Mouse (Mus musculus): ENCODE measurements around the gene Plekhm2. TPM values are rescaled to one million over a fixed set of nuclear protein-coding genes. Genes with fewer than 3 reads are reported as not detected.
A peak's percentile ranks its signal among the peaks of the same experiment; 100 is the strongest.

The Plekhm2 gene
- total RNA-seq, 2 experiments from 2014 or later: 90.7 to 91.7 TPM

- intact Hi-C loops (cut with DNase I): loop anchor here (2.0 kb wide), 1 partner anchor 231 kb away; no protein-coding TSS in a partner anchor
- DNase-seq (ENCODE audit: low spot score in 2 of 2): no peak
These were observed 46.7 kb downstream of the Plekhm2 start for GRCm38 (mm10) chr4:141617863-141618564.

DNA sequence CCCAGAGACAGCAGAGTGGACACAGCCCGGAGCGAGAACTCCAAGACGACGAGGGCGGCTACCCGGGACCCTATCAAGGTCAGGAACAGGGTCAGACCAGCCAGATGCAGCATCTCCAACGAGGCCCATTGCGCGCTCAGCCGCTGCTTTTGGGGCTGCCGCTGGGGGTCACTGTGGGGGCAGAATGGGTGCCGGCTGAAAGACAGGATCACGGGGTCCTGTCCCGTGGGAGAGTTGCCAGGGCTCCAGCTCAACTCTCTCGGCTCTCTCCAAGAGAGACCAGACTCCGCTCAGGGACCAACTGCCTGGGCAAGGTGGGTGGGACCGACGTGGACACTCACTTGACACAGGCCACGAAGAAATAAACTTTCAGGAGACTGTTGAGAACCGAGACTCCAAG, 47.4 kb downstream of the Plekhm2 start:
- DNase-seq (ENCODE audit: low spot score in 2 of 2): peak in 1 of 2 experiments; percentile 38
- intact Hi-C loops (cut with DNase I): loop anchor here (2.0 kb wide), 1 partner anchor 232 kb away; no protein-coding TSS in a partner anchor

GRCm38 (mm10) chr4:141616811-141617210, 47.9 kb downstream of the Plekhm2 start:
- intact Hi-C loops (cut with DNase I): loop anchor here (2.0 kb wide), 1 partner anchor 232 kb away; no protein-coding TSS in a partner anchor
- no peak for DNase-seq (ENCODE audit: low spot score in 2 of 2)

DNA sequence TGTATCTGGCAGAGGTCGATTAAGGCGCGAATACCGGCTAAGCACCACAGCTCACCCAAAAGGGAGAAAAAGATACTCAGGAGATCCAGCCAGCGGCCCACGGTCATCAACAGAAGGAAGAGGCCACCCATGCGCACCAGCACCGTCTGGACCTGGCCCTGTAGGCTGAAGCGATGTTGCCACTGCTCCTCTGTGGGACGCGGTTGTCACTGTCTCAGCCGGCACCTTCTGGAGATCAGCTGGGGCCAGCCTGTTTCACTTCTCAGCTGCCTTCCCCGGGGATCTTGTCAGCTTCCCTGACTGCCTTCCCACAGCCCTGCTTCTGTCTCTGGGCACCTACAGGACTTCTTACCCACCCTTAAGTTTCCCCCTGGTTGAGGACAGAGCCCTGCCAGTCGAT, 49.8 kb downstream of the Plekhm2 start:
- intact Hi-C loops (cut with DNase I): no loop called here
- DNase-seq (ENCODE audit: low spot score in 2 of 2): no peak

DNA sequence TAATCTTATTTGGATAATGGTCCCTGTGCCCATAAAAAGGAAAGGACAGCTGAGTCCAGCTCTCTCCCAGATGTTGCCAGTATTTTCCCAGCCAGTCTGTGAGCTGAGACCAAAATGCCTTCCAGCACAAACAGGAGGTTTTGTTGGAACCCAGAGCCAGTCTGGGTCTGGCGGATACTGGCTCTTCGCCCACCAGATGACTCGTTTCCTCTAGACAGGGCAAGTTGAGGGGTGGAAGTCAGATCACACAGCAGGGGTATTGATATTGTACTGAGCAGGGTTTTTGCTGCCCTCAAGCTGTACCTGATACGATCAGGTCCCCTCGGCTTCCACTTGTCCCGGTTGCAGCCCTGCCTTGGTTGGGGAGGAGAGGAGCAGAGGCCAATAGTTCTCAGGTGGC, 55.2 kb downstream of the Plekhm2 start:
- DNase-seq (ENCODE audit: low spot score in 2 of 2): no peak

DNA sequence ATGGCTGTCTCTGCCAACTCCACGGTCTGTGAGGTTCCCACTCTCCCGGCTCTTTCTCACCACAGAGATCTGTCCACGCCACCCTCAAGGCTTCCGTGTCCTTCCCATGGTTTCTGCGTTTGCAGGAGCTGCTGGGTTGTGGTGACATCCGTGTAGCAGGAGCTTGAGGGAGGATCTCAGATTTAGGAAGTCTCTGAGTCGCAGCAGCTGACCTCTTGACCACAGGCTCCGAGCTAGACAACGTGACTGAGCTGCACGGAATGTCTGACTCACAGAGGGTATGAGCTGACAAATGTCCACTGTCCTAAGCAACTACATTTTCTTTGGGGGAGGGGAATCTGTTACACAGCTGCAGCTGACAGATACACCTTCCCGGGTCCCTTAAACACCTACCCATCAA, 58.8 kb downstream of the Plekhm2 start, which contains the start of gene Fblim1:
TSS of gene Fblim1 (minus strand) at position 236 of the 400 bp plus-strand sequence.
- no peak for DNase-seq (ENCODE audit: low spot score in 2 of 2)
- intact Hi-C loops (cut with DNase I): no loop called here

More for the DNA sequence above, 55.2 kb downstream of the Plekhm2 start:
- intact Hi-C loops (cut with DNase I): no loop called here

GRCm38 (mm10) chr4:141605421-141605820, 59.3 kb downstream of the Plekhm2 start:
- intact Hi-C loops (cut with DNase I): no loop called here
- DNase-seq (ENCODE audit: low spot score in 2 of 2): no peak

- intact Hi-C loops (cut with DNase I): no loop called here
- DNase-seq (ENCODE audit: low spot score in 2 of 2): no peak
These were observed 60.2 kb downstream of the Plekhm2 start for GRCm38 (mm10) chr4:141604493-141604892.

DNA sequence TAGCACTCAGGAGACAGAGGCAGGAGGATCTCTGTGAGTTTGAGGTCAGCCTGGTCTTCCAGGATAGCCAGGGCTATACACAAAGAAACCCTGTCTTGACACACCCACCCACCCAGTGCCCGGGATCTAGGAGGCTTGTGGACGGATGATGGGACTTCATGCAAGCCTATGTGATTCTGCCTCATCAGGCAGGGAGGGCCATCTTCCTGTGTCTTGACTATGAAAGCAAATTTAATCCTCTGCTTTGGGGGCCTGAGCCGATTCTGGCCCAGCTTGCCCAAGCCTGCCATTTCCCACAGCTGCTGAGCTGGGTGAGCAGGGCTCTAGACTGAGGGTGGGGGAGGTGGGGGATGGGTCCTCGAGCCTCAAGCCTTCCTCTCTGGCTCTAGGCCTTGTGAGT, 60.8 kb downstream of the Plekhm2 start:
- intact Hi-C loops (cut with DNase I): no loop called here
- no peak for DNase-seq (ENCODE audit: low spot score in 2 of 2)

DNA sequence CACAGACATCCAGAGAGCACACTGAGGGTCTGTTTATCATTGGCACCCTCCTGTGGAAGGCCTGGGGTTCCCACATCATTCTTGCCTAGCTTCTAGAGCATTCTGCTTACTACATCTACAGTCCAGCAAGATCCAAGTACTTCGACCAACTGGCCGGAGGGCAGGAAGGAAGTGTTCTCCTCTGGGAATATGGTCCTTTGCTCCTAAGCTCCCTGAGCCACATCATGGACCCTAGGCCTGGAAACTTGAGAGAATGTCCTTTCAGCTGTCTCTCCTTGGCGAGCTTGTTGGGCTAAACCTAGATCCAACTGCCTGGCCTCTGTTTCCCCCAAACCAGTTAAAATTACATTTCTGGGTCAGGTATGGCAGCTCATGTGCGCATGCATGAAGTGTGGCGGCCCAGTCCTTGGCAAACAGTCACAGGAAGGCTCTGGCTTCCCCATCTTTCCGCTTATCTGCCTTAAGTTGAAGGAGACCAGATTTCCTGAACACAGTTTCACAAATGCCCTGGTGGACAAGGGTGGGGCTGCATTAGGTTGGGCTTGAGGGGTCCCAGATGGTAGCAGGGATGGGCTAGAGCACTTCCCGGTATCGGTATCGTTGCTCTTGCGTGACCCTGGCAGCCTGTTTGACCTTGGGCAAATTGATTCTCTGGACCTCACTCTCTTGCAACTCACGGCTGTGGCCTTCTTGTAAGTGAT, 62.0 kb downstream of the Plekhm2 start:
- no peak for DNase-seq (ENCODE audit: low spot score in 2 of 2)
- intact Hi-C loops (cut with DNase I): no loop called here

GRCm38 (mm10) chr4:141601148-141601862, 63.4 kb downstream of the Plekhm2 start:
- no peak for DNase-seq (ENCODE audit: low spot score in 2 of 2)
- intact Hi-C loops (cut with DNase I): no loop called here

DNA sequence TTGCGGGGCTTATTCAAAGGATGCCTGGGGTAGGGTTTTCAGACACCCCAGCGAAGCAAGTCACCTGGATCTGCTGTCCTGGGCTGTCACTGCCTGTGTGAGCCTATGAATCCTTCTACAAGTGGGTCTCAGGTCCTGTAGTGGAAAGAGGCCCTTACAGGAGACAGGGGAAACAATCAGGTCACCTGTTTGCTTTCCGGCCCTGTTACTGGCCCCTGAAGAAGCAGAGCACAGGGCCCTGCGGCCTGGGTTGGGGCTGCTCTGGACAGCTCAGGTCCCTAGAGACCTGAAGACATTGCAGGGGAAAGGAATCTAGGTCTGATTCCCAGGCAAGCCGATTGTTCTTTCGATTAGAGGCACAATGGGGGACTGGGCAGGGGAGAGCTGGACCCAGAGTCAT, 64.3 kb downstream of the Plekhm2 start:
- intact Hi-C loops (cut with DNase I): no loop called here
- DNase-seq (ENCODE audit: low spot score in 2 of 2): no peak

DNA sequence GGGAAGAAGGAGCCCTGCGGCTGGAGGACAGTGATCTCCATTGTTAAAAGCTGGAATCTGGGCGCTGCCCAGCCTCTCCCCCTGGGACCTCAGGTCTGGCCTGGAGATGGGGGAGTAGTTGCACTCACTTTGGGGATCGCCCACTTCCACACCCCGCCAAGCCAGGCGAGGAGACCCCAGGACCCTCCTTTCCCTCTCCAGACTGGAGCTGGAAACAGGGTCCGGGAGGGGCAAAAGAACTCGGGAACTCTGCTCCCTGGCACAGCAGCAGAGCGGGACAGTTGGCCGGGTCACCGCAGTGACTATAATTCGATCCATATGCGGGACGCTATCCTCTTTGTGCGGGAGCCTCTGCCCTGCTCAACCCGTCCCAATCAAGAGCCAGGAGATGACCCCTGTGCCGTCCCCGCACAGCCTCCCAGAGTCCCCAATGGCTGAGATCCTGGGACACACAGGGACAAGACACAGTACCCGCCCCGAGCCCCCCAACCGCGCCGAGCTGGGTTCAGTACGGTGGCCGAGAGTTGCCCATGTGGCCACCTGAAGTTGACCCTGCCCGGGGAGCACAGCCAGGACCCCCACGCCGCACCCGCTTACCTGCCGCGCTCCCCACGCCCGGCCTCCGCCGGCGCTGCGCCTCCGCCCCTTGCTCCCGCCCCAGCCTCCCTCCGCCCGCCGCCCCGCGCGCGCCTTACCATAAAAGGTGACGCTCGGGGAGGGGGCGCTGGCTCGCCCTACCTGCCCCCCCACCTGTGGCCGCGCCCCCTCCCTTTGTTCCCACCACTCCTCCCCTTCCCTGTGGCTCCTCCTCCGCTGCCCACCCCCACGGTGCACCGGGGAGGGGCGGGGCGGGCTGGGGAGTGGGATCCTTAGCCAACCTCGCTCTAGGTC, 65.2 kb downstream of the Plekhm2 start:
- no peak for DNase-seq (ENCODE audit: low spot score in 2 of 2)
- intact Hi-C loops (cut with DNase I): no loop called here

GRCm38 (mm10) chr4:141598894-141599250, 65.8 kb downstream of the Plekhm2 start:
- no peak for DNase-seq (ENCODE audit: low spot score in 2 of 2)
- intact Hi-C loops (cut with DNase I): no loop called here

DNA sequence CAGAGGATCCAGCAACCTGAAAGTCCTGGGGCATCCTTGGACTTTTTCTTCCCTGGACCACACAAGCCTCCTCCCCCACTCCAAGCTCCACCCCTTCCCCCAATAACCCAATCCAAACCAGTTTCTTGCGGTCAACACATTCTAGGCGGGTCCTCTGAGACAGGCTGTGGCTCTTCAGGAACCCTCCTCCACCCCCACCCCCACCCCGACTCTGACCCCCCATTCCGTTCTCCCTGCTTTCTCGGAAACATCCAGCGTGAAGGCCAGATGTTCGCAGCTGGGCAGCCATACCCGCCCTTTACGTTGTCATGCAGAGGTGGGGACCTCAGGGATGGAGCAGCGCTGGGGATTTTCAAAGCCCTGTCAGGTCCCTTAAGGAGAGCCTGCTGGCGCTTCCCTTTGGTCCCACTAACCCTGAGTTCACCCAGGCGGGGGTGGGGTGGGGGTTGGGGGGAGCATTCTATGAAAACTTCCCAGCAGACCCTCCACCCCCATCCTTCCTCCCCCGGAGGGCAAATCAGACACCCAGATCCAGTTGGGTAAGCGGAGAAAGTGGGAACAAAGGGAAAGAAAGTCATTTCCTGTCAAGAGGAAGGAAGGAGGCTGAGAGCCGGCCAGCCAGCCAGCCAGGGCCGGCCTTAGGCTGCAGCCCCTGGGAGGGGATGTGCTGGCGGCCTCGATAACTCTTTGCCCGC, 66.4 kb downstream of the Plekhm2 start:
- intact Hi-C loops (cut with DNase I): no loop called here
- DNase-seq (ENCODE audit: low spot score in 2 of 2): no peak

- DNase-seq (ENCODE audit: low spot score in 2 of 2): no peak
- intact Hi-C loops (cut with DNase I): no loop called here
These were observed 67.9 kb downstream of the Plekhm2 start for GRCm38 (mm10) chr4:141596700-141597328.

DNA sequence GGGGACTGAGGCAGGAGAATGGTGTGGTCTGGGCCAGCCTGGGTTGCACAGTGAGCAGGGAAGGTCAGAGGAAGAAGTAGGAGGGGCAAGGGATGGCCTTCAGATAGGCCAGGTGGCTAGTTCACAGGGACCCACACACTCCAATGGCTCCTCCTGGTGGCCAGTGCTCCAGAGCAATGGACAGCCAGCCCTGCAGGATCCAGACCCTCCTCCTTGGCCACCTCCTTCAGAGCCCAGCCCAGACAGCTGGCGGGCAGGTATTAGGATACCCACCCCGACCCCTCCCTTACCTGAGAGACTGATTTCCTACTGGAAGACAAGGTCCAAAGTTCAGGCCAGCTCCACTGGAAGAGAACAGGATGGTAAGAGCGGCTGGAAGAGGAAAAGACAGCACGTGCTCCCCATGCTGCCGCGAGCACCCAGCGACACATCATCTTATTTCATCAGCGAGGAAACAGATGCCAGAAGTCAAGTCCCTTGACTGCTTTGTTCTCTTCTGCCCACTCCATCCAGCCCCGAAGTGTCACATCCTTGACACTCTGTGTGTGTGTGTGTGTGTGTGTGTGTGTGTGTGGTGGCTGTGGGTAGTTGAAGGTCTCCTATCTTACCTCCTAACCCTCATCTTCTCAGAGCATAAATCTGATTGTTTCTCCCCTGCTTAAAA, 69.0 kb downstream of the Plekhm2 start:
- intact Hi-C loops (cut with DNase I): no loop called here
- no peak for DNase-seq (ENCODE audit: low spot score in 2 of 2)

GRCm38 (mm10) chr4:141595138-141595537, 69.6 kb downstream of the Plekhm2 start:
- intact Hi-C loops (cut with DNase I): no loop called here
- no peak for DNase-seq (ENCODE audit: low spot score in 2 of 2)

All from left cerebral cortex, postnatal 36 days (tissue).